Mouse (Mus musculus) hindbrain, embryonic 12.5 days (tissue): ENCODE results near the gene Serpinb5. TPM values are rescaled to one million over a fixed set of nuclear protein-coding genes. Genes with fewer than 3 reads are reported as not detected.
"Not testable (repeated sequence)": the region's sequence is repeated elsewhere in the genome, so short reads cannot be mapped to it uniquely, and the experiment has no call there.

Experiments
- ATAC-seq: fragments of 200-750 bp; cut with Nextera tagmentation; 2 replicates; pipeline ENCODE4 v1.8.0; 2017; ENCODE audit warnings: moderate TSS enrichment; ENCODE audit not compliant: low FRiP score
- H3K27ac ChIP-seq: fragments of 300-500 bp; sonication (generic); 2 replicates; pipeline ENCODE4 v1.5.1; 2016; ENCODE audit warnings: mild to moderate bottlenecking
- H3K27me3 ChIP-seq: fragments of 300-500 bp; sonication (generic); 2 replicates; pipeline ENCODE4 v1.6.1; 2016; ENCODE audit warnings: mild to moderate bottlenecking
- H3K36me3 ChIP-seq: fragments of 300-500 bp; sonication (generic); 2 replicates; pipeline ENCODE4 v1.6.1; 2016; ENCODE audit warnings: mild to moderate bottlenecking
- H3K4me1 ChIP-seq: fragments of 300-500 bp; sonication (generic); 2 replicates; pipeline ENCODE4 v1.6.1; 2016
- H3K4me2 ChIP-seq: fragments of 300-500 bp; sonication (generic); replicated peaks from 2 replicates; pipeline ENCODE4 v1.6.1; 2016; ENCODE audit warnings: mild to moderate bottlenecking
- H3K4me3 ChIP-seq: fragments of 300-500 bp; sonication (generic); 2 replicates; pipeline ENCODE4 v1.5.1; 2016; ENCODE audit warnings: mild to moderate bottlenecking
- H3K9ac ChIP-seq: fragments of 300-500 bp; sonication (generic); 2 replicates; pipeline ENCODE4 v1.6.1; 2016; ENCODE audit warnings: mild to moderate bottlenecking, moderate library complexity
- H3K9me3 ChIP-seq: fragments of 300-500 bp; sonication (generic); replicated peaks from 2 replicates; pipeline ENCODE4 v1.6.1; 2016; ENCODE audit warnings: mild to moderate bottlenecking
- WGBS: fragments of 180-500 bp; shearing (Covaris S2); methylation state at CpG from one replicate; pipeline ENCODE4 v1.1.7; 2016; 5-methylcytosine and 5-hydroxymethylcytosine counted together
- polyA plus RNA-seq: library from polyadenylated mRNA; unstranded; fragments of >200 nt; fragmentation: Nextera tagmentation; extraction: Ambion mirVana; gene quantifications from 2 replicates; pipeline ENCODE4 v1.2.1, GENCODE M21; 2016

Gene Serpinb5
- polyA plus RNA-seq, 1 experiment from 2014 or later, result 0.21 TPM

- Histone ChIP-seq H3K27ac (no peak overlapping the region), H3K4me3 (no peak overlapping the region), H3K9me3 (no peaks in the 10 kb centered on the region), H3K9ac (no peak overlapping the region), H3K4me2 (no peak overlapping the region), H3K27me3 (no peaks in the 10 kb centered on the region), H3K36me3 (no peaks in the 10 kb centered on the region), H3K4me1 (no peaks in the 10 kb centered on the region)
- ATAC-seq, result no peak
- WGBS, result 83% methylated on average over 4 of the region's 4 CpGs
These were observed 21.8 kb downstream of the Serpinb5 start for GRCm38 (mm10) chr1:106882723-106883122.

- Histone ChIP-seq H3K4me2 (no peak overlapping the region), H3K9me3 (no peaks in the 10 kb centered on the region), H3K27ac (no peak overlapping the region), H3K4me3 (no peak overlapping the region), H3K27me3 (no peaks in the 10 kb centered on the region), H3K9ac (no peak overlapping the region), H3K36me3 (no peaks in the 10 kb centered on the region), H3K4me1 (no peaks in the 10 kb centered on the region)
- WGBS, result 75% methylated on average over 5 of the region's 5 CpGs
- no peak for ATAC-seq
These were observed 22.4 kb downstream of the Serpinb5 start for GRCm38 (mm10) chr1:106883369-106883768.

- H3K9me3 ChIP-seq, result no peaks in the 10 kb centered on the region
- H3K27ac ChIP-seq, result no peak overlapping the region
- H3K36me3 ChIP-seq, result no peaks in the 10 kb centered on the region
- no peak overlapping the region for H3K4me3 ChIP-seq
- no peaks in the 10 kb centered on the region for H3K4me1 ChIP-seq
- H3K4me2 ChIP-seq, result no peak overlapping the region
- no peaks in the 10 kb centered on the region for H3K27me3 ChIP-seq
- ATAC-seq, result peak; percentile 46; the same call in 1 of the 2 replicates
- H3K9ac ChIP-seq, result no peak overlapping the region
- 11% methylated on average over 2 of the region's 2 CpGs for WGBS
These were observed 22.8 kb downstream of the Serpinb5 start for GRCm38 (mm10) chr1:106883812-106884211.

GRCm38 (mm10) chr1:106895142-106895541 lies 34.2 kb downstream of the Serpinb5 start:
- not testable (repeated sequence) for H3K4me3 ChIP-seq, H3K9ac ChIP-seq, H3K27ac ChIP-seq, H3K27me3 ChIP-seq, H3K36me3 ChIP-seq, H3K4me1 ChIP-seq, H3K4me2 ChIP-seq, H3K9me3 ChIP-seq, ATAC-seq

GRCm38 (mm10) chr1:106901406-106901805 lies 40.4 kb downstream of the Serpinb5 start:
- Histone ChIP-seq H3K36me3 (no peaks in the 10 kb centered on the region), H3K4me1 (no peaks in the 10 kb centered on the region), H3K4me3 (no peak overlapping the region), H3K9me3 (no peaks in the 10 kb centered on the region), H3K27ac (no peak overlapping the region), H3K27me3 (no peaks in the 10 kb centered on the region), H3K4me2 (no peak overlapping the region), H3K9ac (no peak overlapping the region)
- 34% methylated on average over 4 of the region's 4 CpGs for WGBS
- 0 out of 2 replicates have a peak, but pooled peaks have one; percentile 38 for ATAC-seq

GRCm38 (mm10) chr1:106931954-106932353 lies 71.0 kb downstream of the Serpinb5 start:
- no peaks in the 10 kb centered on the region for H3K27me3 ChIP-seq
- H3K36me3 ChIP-seq, result no peaks in the 10 kb centered on the region
- WGBS, result 87% methylated on average over 4 of the region's 4 CpGs
- no peak overlapping the region for H3K9ac ChIP-seq
- no peak overlapping the region for H3K4me2 ChIP-seq
- no peak overlapping the region for H3K27ac ChIP-seq
- no peaks in the 10 kb centered on the region for H3K4me1 ChIP-seq
- H3K9me3 ChIP-seq, result no peaks in the 10 kb centered on the region
- H3K4me3 ChIP-seq, result no peak overlapping the region
- ATAC-seq, result no peak

Other genes starting within 250 kb of the Serpinb5 start
- 12.7 and 15.5 TPM in 2 replicates for gene Bcl2, start 146.9 kb upstream of the Serpinb5 start, polyA plus RNA-seq
- gene Kdsr, start 101.4 kb upstream of the Serpinb5 start, polyA plus RNA-seq, result 10.6 and 11.8 TPM in 2 replicates
- gene Vps4b, start 64.4 kb upstream of the Serpinb5 start, polyA plus RNA-seq, result 67.7 and 74.1 TPM in 2 replicates
- not detected in 2 replicates for gene Serpinb12, start 73.3 kb downstream of the Serpinb5 start, polyA plus RNA-seq
- gene Serpinb13, start 119.8 kb downstream of the Serpinb5 start, polyA plus RNA-seq, result not detected in 2 replicates
- gene Serpinb3a, start 191.1 kb downstream of the Serpinb5 start, polyA plus RNA-seq, result not detected in 2 replicates
- gene Serpinb3d, start 222.3 kb downstream of the Serpinb5 start, polyA plus RNA-seq, result not detected in 2 replicates